Mouse (Mus musculus) CH12F3 (cell line): ENCODE data around the gene Lig3.

Source experiments
- in situ Hi-C: fragments of 300-500 bp; cut with MboI; formaldehyde crosslinking; loops from 2 replicates; pipeline ENCODE4 v1.14.3; 2020; ENCODE audit warnings: low sequenced_read_pairs

Lig3 gene

GRCm38 (mm10) chr11:82780983-82781903 is at the start of gene Lig3:
TSS of gene Lig3 (plus strand) at chr11:82781108.
- in situ Hi-C loops: no loop called here

- in situ Hi-C loops: no loop called here
Observed at GRCm38 (mm10) chr11:82734227-82734626, 46.7 kb upstream of the Lig3 start.

- in situ Hi-C loops: no loop called here
Observed at GRCm38 (mm10) chr11:82739006-82739405, 41.9 kb upstream of the Lig3 start.

GRCm38 (mm10) chr11:82746138-82746537 is 34.8 kb upstream of the Lig3 start:
- in situ Hi-C loops: no loop called here

- in situ Hi-C loops: no loop called here
Observed at GRCm38 (mm10) chr11:82746857-82747366, 34.0 kb upstream of the Lig3 start.

GRCm38 (mm10) chr11:82752349-82753115 is 28.4 kb upstream of the Lig3 start:
- in situ Hi-C loops: no loop called here

- in situ Hi-C loops: loop anchor here (5.0 kb wide), 1 partner anchor 131 kb away; no protein-coding TSS in a partner anchor
Observed at GRCm38 (mm10) chr11:82755919-82756318, 25.0 kb upstream of the Lig3 start.

GRCm38 (mm10) chr11:82762286-82762829 is 18.6 kb upstream of the Lig3 start:
- in situ Hi-C loops: no loop called here

- in situ Hi-C loops: no loop called here
Observed at GRCm38 (mm10) chr11:82763261-82763660, 17.6 kb upstream of the Lig3 start.

- in situ Hi-C loops: no loop called here
Observed at GRCm38 (mm10) chr11:82763742-82764437, 17.0 kb upstream of the Lig3 start, which contains the start of the genes Cct6b and Zfp830. TSS of gene Cct6b (minus strand) at chr11:82764321. TSS of gene Zfp830 (plus strand) at chr11:82764345.

GRCm38 (mm10) chr11:82764438-82764924 is 16.4 kb upstream of the Lig3 start:
- in situ Hi-C loops: no loop called here

- in situ Hi-C loops: no loop called here
Observed at GRCm38 (mm10) chr11:82780134-82780533, 774 bp upstream of the Lig3 start.

GRCm38 (mm10) chr11:82782197-82782596 is 1.3 kb downstream of the Lig3 start:
- in situ Hi-C loops: no loop called here

- in situ Hi-C loops: no loop called here
Observed at GRCm38 (mm10) chr11:82783453-82783852, 2.5 kb downstream of the Lig3 start.

GRCm38 (mm10) chr11:82806656-82807055 is 25.7 kb downstream of the Lig3 start:
- in situ Hi-C loops: loop anchor here (25.0 kb wide), 1 partner anchor 381 kb away; the partner anchor contains the start of genes Slfn3 and Slfn4

- in situ Hi-C loops: loop anchor here (25.0 kb wide), 1 partner anchor 380 kb away; the partner anchor contains the start of genes Slfn3 and Slfn4
Observed at GRCm38 (mm10) chr11:82807370-82807769, 26.5 kb downstream of the Lig3 start.

- in situ Hi-C loops: loop anchor here (25.0 kb wide), 1 partner anchor 379 kb away; the partner anchor contains the start of genes Slfn3 and Slfn4
Observed at GRCm38 (mm10) chr11:82808485-82808884, 27.6 kb downstream of the Lig3 start.

GRCm38 (mm10) chr11:82819350-82819749 is 38.4 kb downstream of the Lig3 start:
- in situ Hi-C loops: loop anchor here (25.0 kb wide), 1 partner anchor 368 kb away; the partner anchor contains the start of genes Slfn3 and Slfn4

- in situ Hi-C loops: loop anchor here (25.0 kb wide), 1 partner anchor 366 kb away; the partner anchor contains the start of genes Slfn3 and Slfn4
Observed at GRCm38 (mm10) chr11:82820788-82821456, 40.0 kb downstream of the Lig3 start.
